In genomic region chr5:137561556-137561955, GRCm38 (mm10) we compare ENCODE assay signal across 25 mouse cellular contexts. TPM values are rescaled to one million over a fixed set of nuclear protein-coding genes. Genes with fewer than 3 reads are reported as not detected.
"Had no signal": no experiment of that assay in that cellular context is flagged by ENCODE, and none has a peak within 500 bp of the region (broad histone marks: within the 10 kb centered on the region; RNA-seq: fewer than 3 reads in every experiment).

No protein-coding gene starts in this region.

- DNase-seq: kidney, adult 2 months; kidney, postnatal 25 days; liver, embryonic 13.5 days; lung, adult 2 months; thymus, adult 2 months; thymus, postnatal 14 days; thymus, postnatal 4 days had no signal

- H3K9me3 ChIP-seq: liver, embryonic 13.5 days; midbrain, embryonic 12.5 days; midbrain, embryonic 15.5 days; neural tube, embryonic 12.5 days; neural tube, embryonic 15.5 days had no signal

- H3K36me3 ChIP-seq: liver, embryonic 13.5 days; midbrain, embryonic 12.5 days; neural tube, embryonic 12.5 days had no signal

- H3K4me2 ChIP-seq: liver, embryonic 13.5 days; midbrain, embryonic 12.5 days; midbrain, embryonic 15.5 days; neural tube, embryonic 12.5 days; neural tube, embryonic 15.5 days had no signal

- H3K4me1 ChIP-seq: midbrain, embryonic 12.5 days; midbrain, embryonic 15.5 days; neural tube, embryonic 12.5 days; neural tube, embryonic 15.5 days had no signal

- H3K4me3 ChIP-seq: liver, embryonic 13.5 days; midbrain, embryonic 12.5 days; midbrain, embryonic 15.5 days; neural tube, embryonic 12.5 days; neural tube, embryonic 15.5 days had no signal

- H3K9ac ChIP-seq: liver, embryonic 13.5 days; midbrain, embryonic 12.5 days; midbrain, embryonic 15.5 days; neural tube, embryonic 12.5 days; neural tube, embryonic 15.5 days had no signal

- ATAC-seq: intestine, postnatal 0 days; midbrain, embryonic 15.5 days had no signal

- H3K27me3 ChIP-seq: midbrain, embryonic 15.5 days; neural tube, embryonic 15.5 days had no signal

- H3K27ac ChIP-seq: kidney, postnatal 0 days; liver, embryonic 13.5 days; macrophage; midbrain, embryonic 12.5 days; midbrain, embryonic 15.5 days; neural tube, embryonic 12.5 days; neural tube, embryonic 15.5 days had no signal

RNA-seq across cellular contexts. Expression of gene Actl6b, which starts 8.2 kb away (rescaled TPM):
- total RNA-seq: liver, adult 2 months; megakaryocyte, adult 5-6 weeks had no signal
- polyA plus RNA-seq: kidney, embryonic 14.5 days; kidney, postnatal 0 days; limb, embryonic 11.5 days; liver, adult 2 months; lung, adult 2 months; macrophage; spleen, adult 2 months; thymus, adult 2 months had no signal

RNA-seq across cellular contexts. Expression of gene Epo, which starts 28.5 kb away (rescaled TPM):
- total RNA-seq: layer of hippocampus, postnatal 14 days; left cerebral cortex, adult 8-10 months; left cerebral cortex, postnatal 36 days; liver, adult 2 months; megakaryocyte, adult 5-6 weeks had no signal
- polyA plus RNA-seq: intestine, postnatal 0 days; kidney, adult 2 months; kidney, embryonic 14.5 days; kidney, postnatal 0 days; large intestine, adult 2 months; liver, adult 2 months; lung, adult 2 months; macrophage; midbrain, embryonic 12.5 days; midbrain, embryonic 15.5 days; neural tube, embryonic 12.5 days; neural tube, embryonic 15.5 days; small intestine, adult 2 months; spleen, adult 2 months; stomach, embryonic 16.5 days; thymus, adult 2 months had no signal
